Mouse (Mus musculus) liver, adult 2 months (tissue): Measurements from ENCODE around the gene Ptprg.

Experiments
- CTCF ChIP-seq: fragments of 200-500 bp; IDR thresholded peaks from 2 replicates; pipeline ENCODE4 v1.5.1; 2011; ENCODE audit warnings: low read depth, low read length, control low read depth
- POLR2A ChIP-seq: fragments of 200-500 bp; IDR thresholded peaks from 2 replicates; pipeline ENCODE4 v1.6.1; 2011; ENCODE audit warnings: low read length, control low read depth; ENCODE audit not compliant: insufficient read depth; ENCODE audit errors: extremely low read depth

- no peak for TF ChIP-seq CTCF
- no peak for TF ChIP-seq POLR2A
These were observed 494.3 kb downstream of the Ptprg start for GRCm38 (mm10) chr14:12047637-12048036.
